37 mouse cellular contexts compared by ENCODE assay signal in genomic region chr9:99689796-99690195, GRCm38 (mm10). TPM values are rescaled to one million over a fixed set of nuclear protein-coding genes. Genes with fewer than 3 reads are reported as not detected.
"Had no signal": no experiment of that assay in that cellular context is flagged by ENCODE, and none has a peak within 500 bp of the region (broad histone marks: within the 10 kb centered on the region; RNA-seq: fewer than 3 reads in every experiment).

No protein-coding gene starts in this region.

- H3K4me3 ChIP-seq: embryonic facial prominence, embryonic 10.5 days; embryonic facial prominence, embryonic 12.5 days; embryonic facial prominence, embryonic 13.5 days; embryonic facial prominence, embryonic 15.5 days; erythroblast, embryonic 14.5 days; forebrain, embryonic 10.5 days; forebrain, embryonic 12.5 days; forebrain, embryonic 13.5 days; forebrain, embryonic 15.5 days; gastrocnemius, adult 2 months had no signal

- H3K27ac ChIP-seq: embryonic facial prominence, embryonic 10.5 days; embryonic facial prominence, embryonic 12.5 days; embryonic facial prominence, embryonic 13.5 days; embryonic facial prominence, embryonic 15.5 days; forebrain, embryonic 10.5 days; forebrain, embryonic 12.5 days; forebrain, embryonic 13.5 days; forebrain, embryonic 15.5 days; gastrocnemius, adult 2 months had no signal

- H3K9ac ChIP-seq: embryonic facial prominence, embryonic 12.5 days; embryonic facial prominence, embryonic 13.5 days; embryonic facial prominence, embryonic 15.5 days; forebrain, embryonic 12.5 days; forebrain, embryonic 13.5 days; forebrain, embryonic 15.5 days; forebrain, postnatal 0 days had no signal

- ATAC-seq: forebrain, embryonic 13.5 days; forebrain, embryonic 14.5 days; forebrain, embryonic 15.5 days; forebrain, embryonic 16.5 days; forebrain, postnatal 0 days had no signal

- H3K9me3 ChIP-seq: embryonic facial prominence, embryonic 10.5 days; embryonic facial prominence, embryonic 12.5 days; embryonic facial prominence, embryonic 13.5 days; embryonic facial prominence, embryonic 15.5 days; forebrain, embryonic 10.5 days; forebrain, embryonic 12.5 days; forebrain, embryonic 13.5 days; forebrain, embryonic 15.5 days had no signal

- H3K36me3 ChIP-seq: embryonic facial prominence, embryonic 10.5 days; embryonic facial prominence, embryonic 12.5 days; embryonic facial prominence, embryonic 13.5 days; embryonic facial prominence, embryonic 15.5 days; forebrain, embryonic 10.5 days; forebrain, embryonic 12.5 days; forebrain, embryonic 15.5 days had no signal

- H3K4me2 ChIP-seq: embryonic facial prominence, embryonic 12.5 days; embryonic facial prominence, embryonic 13.5 days; embryonic facial prominence, embryonic 15.5 days; forebrain, embryonic 12.5 days; forebrain, embryonic 13.5 days; forebrain, embryonic 15.5 days had no signal

- H3K27me3 ChIP-seq: embryonic facial prominence, embryonic 12.5 days; embryonic facial prominence, embryonic 13.5 days; embryonic facial prominence, embryonic 15.5 days; forebrain, embryonic 12.5 days; forebrain, embryonic 13.5 days; forebrain, embryonic 15.5 days had no signal

- H3K4me1 ChIP-seq: embryonic facial prominence, embryonic 10.5 days; embryonic facial prominence, embryonic 12.5 days; embryonic facial prominence, embryonic 13.5 days; embryonic facial prominence, embryonic 15.5 days; forebrain, embryonic 12.5 days had no signal

- DNase-seq: cerebellum, adult 2 months; cerebellum, adult 8-10 months; cerebellum, adult 9-10 months; cerebellum, adult 9-11 months; cerebellum, postnatal 10 days; cerebellum, postnatal 14 days; cerebellum, postnatal 25 days; cerebellum, postnatal 36 days; embryo, embryonic 11 days; forebrain, postnatal 0 days; gastrocnemius, adult 2 months; gastrocnemius, postnatal 10 days; gastrocnemius, postnatal 14 days; gastrocnemius, postnatal 25 days; gastrocnemius, postnatal 36 days; heart, adult 18-20 months had no signal

RNA-seq across cellular contexts. Expression of gene Cldn18, which starts 27.3 kb away (rescaled TPM):
- total RNA-seq: common myeloid progenitor, adult 5-6 weeks; forebrain, postnatal 0 days; gastrocnemius, adult 18-20 months; gastrocnemius, adult 2 months; gastrocnemius, adult 8-10 months; gastrocnemius, postnatal 10 days; gastrocnemius, postnatal 14 days; gastrocnemius, postnatal 25 days; gastrocnemius, postnatal 36 days; granulocyte monocyte progenitor cell, adult 5-6 weeks; heart, adult 18-20 months had no signal
- polyA plus RNA-seq: cerebellum, adult 2 months; cortical plate, adult 2 months; embryonic facial prominence, embryonic 10.5 days; embryonic facial prominence, embryonic 11.5 days; embryonic facial prominence, embryonic 12.5 days; embryonic facial prominence, embryonic 14.5 days; embryonic facial prominence, embryonic 15.5 days; erythroblast, embryonic 14.5 days; forebrain, embryonic 11.5 days; forebrain, embryonic 12.5 days; forebrain, embryonic 13.5 days; forebrain, embryonic 14.5 days; forebrain, embryonic 15.5 days; forebrain, embryonic 16.5 days; forebrain, postnatal 0 days; frontal cortex, adult 2 months; gonadal fat pad, adult 2 months had no signal
